Mouse (Mus musculus) embryonic facial prominence, embryonic 10.5 days (tissue): ENCODE results near the gene Ndufa12. TPM values are rescaled to one million over a fixed set of nuclear protein-coding genes. Genes with fewer than 3 reads are reported as not detected.

Source experiments
- polyA plus RNA-seq: library from polyadenylated mRNA; unstranded; fragments of >200 nt; fragmentation: Nextera tagmentation; extraction: Ambion mirVana; gene quantifications from 2 replicates; pipeline ENCODE4 v1.2.1, GENCODE M21; 2016

Gene Ndufa12
- polyA plus RNA-seq, 1 experiment from 2014 or later, result 539 TPM

Other genes with a start within 250 kb of the Ndufa12 start
- gene Vezt, start 162.9 kb upstream of the Ndufa12 start, polyA plus RNA-seq, result 24.8 and 25.0 TPM in 2 replicates
- gene Fgd6, start 162.7 kb upstream of the Ndufa12 start, polyA plus RNA-seq, result 4.0 and 4.5 TPM in 2 replicates
- gene Nr2c1, start 50.7 kb upstream of the Ndufa12 start, polyA plus RNA-seq, result 12.1 and 12.8 TPM in 2 replicates
- gene Gm4792, start 100.0 kb downstream of the Ndufa12 start, polyA plus RNA-seq, result not detected in 2 replicates
- gene Tmcc3, start 113.2 kb downstream of the Ndufa12 start, polyA plus RNA-seq, result 2.1 and 3.2 TPM in 2 replicates